Mouse (Mus musculus) forebrain, embryonic 14.5 days (tissue): ENCODE results near the gene Rgs9. TPM values are rescaled to one million over a fixed set of nuclear protein-coding genes. Genes with fewer than 3 reads are reported as not detected.

Experiments used
- ATAC-seq: fragments of 200-750 bp; cut with Nextera tagmentation; 2 replicates; pipeline ENCODE4 v1.8.0; 2017; ENCODE audit warnings: mild to moderate bottlenecking, moderate library complexity
- DNase-seq: peaks from one replicate; pipeline ENCODE4 v3.0.0-alpha.2; 2015; ENCODE audit warnings: low spot score
- H3K27ac ChIP-seq: fragments of 300-500 bp; sonication (generic); 2 replicates; pipeline ENCODE4 v1.5.1; 2014; ENCODE audit warnings: low read depth, mild to moderate bottlenecking, control low read depth, low read length, moderate library complexity
- H3K27me3 ChIP-seq: fragments of 300-500 bp; sonication (generic); replicated peaks from 2 replicates; pipeline ENCODE4 v1.6.1; 2014; ENCODE audit warnings: low read length, control low read depth, mixed read lengths; ENCODE audit not compliant: control insufficient read depth, insufficient read depth
- H3K36me3 ChIP-seq: fragments of 300-500 bp; sonication (generic); 2 replicates; pipeline ENCODE4 v1.6.1; 2014; ENCODE audit warnings: low read length, control low read depth; ENCODE audit not compliant: control insufficient read depth, insufficient read depth
- H3K4me1 ChIP-seq: fragments of 300-500 bp; sonication (generic); 2 replicates; pipeline ENCODE4 v1.6.1; 2014; ENCODE audit warnings: antibody characterized with exemption, low read length, control low read depth; ENCODE audit not compliant: control insufficient read depth, insufficient read depth
- H3K4me2 ChIP-seq: fragments of 300-500 bp; sonication (generic); 2 replicates; pipeline ENCODE4 v1.6.1; 2014; ENCODE audit warnings: mild to moderate bottlenecking, control low read depth, low read length
- H3K4me3 ChIP-seq: fragments of 300-500 bp; sonication (generic); 2 replicates; pipeline ENCODE4 v1.5.1; 2014; ENCODE audit warnings: low read depth, low read length, control low read depth
- H3K9ac ChIP-seq: fragments of 300-500 bp; sonication (generic); 2 replicates; pipeline ENCODE4 v1.6.1; 2014; ENCODE audit warnings: mild to moderate bottlenecking, low read length, control low read depth, moderate library complexity
- H3K9me3 ChIP-seq: fragments of 300-500 bp; sonication (generic); replicated peaks from 2 replicates; pipeline ENCODE4 v1.6.1; 2016; ENCODE audit warnings: low read length, control low read depth, mixed read lengths; ENCODE audit not compliant: control insufficient read depth
- WGBS: fragments of 180-500 bp; shearing (Covaris S2); extraction: QIAGEN DNeasy Blood & Tissue Kit; methylation state at CpG from one replicate; pipeline ENCODE4 v1.1.7; 2014; 5-methylcytosine and 5-hydroxymethylcytosine counted together
- polyA plus RNA-seq: library from polyadenylated mRNA; unstranded; fragments of >200 nt; fragmentation: Nextera tagmentation; extraction: Ambion mirVana; gene quantifications from 2 replicates; pipeline ENCODE4 v1.2.1, GENCODE M21; 2014

Rgs9 gene
- polyA plus RNA-seq, 1 experiment from 2014 or later: 4.3 TPM

DNA sequence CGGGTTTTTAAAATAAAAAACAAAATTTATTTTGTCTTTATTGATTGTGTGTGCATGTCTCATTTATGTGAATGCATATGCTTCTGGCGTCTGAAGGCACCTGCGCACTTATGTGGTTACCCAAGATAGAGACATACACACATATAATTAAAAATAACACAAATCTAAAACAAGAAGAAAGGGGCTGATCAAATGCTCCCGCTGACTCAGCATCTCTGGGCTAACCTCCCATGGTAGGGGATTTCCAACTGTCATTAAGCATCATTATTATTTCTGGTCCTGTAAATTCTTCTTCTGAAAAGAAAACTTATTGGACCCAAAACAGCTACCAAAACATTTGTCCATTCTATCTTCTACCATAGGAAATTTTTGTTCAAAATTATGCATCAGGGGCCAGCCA lies 36.8 kb upstream of the Rgs9 start:
- H3K4me1 ChIP-seq: 0 out of 2 replicates have a peak, but pooled peaks cover 3% of the 10 kb centered on the region
- 90% methylated on average over 4 of the region's 4 CpGs for WGBS
- H3K4me3 ChIP-seq: no peak overlapping the region
- no peak overlapping the region for H3K9ac ChIP-seq
- H3K27me3 ChIP-seq: no peaks in the 10 kb centered on the region
- H3K27ac ChIP-seq: no peak overlapping the region
- H3K36me3 ChIP-seq: no peaks in the 10 kb centered on the region
- no peak overlapping the region for H3K4me2 ChIP-seq
- ATAC-seq (no peak), DNase-seq (no peak)
- H3K9me3 ChIP-seq: no peaks in the 10 kb centered on the region

DNA sequence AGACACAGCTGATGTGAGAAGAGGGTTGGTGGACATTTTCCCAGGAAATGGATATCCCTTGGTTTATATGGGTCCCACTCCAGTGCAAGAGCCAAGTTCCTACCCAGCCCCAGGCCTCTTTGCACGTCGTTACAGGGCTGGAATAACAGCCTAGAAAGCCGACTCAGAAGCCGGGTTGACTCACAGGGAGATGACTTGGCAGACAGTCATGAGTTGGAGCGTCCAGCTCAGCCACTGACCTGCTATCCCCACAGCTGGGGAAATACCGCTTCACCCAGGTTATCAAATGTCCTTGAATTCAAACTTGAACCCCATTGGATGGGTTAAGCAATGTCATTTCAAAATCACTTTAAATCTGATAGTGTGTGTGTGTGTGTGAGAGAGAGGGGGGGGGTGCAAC lies 34.8 kb upstream of the Rgs9 start:
- no peak overlapping the region for H3K4me2 ChIP-seq
- 71% methylated on average over 6 of the region's 6 CpGs for WGBS
- no peak for ATAC-seq
- H3K9ac ChIP-seq: no peak overlapping the region
- no peaks in the 10 kb centered on the region for H3K36me3 ChIP-seq
- DNase-seq: no peak
- H3K4me3 ChIP-seq: no peak overlapping the region
- no peak overlapping the region for H3K27ac ChIP-seq
- no peaks in the 10 kb centered on the region for H3K27me3 ChIP-seq
- no peaks in the 10 kb centered on the region for H3K9me3 ChIP-seq
- 0 out of 2 replicates have a peak, but pooled peaks cover 3% of the 10 kb centered on the region for H3K4me1 ChIP-seq

DNA sequence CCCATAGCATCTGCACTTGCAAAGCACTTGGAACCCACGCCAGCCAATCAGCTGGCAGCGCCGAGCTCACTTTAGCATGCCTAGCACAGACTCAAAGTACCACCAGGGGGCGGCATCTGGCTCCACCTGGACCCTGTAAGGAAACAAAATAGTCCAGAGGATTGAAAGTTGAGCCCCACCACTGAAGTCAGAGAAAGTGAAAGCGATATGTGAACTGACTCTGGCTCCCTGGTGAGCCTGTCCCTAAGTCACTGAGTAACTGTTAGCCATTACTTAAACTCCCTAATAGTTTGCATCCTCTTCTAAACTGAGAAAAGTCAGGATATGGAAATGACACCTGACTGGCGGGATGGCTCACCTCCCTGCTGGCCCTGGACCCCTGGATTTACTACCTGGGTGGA lies 33.5 kb upstream of the Rgs9 start:
- ATAC-seq: peak; percentile 97
- peak overlapping the region; percentile 42 for H3K4me2 ChIP-seq
- no peaks in the 10 kb centered on the region for H3K9me3 ChIP-seq
- H3K9ac ChIP-seq: no peak overlapping the region
- H3K4me3 ChIP-seq: no peak overlapping the region; the same call in 1 of the 2 replicates
- H3K27ac ChIP-seq: no peak overlapping the region
- H3K36me3 ChIP-seq: no peaks in the 10 kb centered on the region
- no peaks in the 10 kb centered on the region for H3K27me3 ChIP-seq
- 4% methylated on average over 6 of the region's 6 CpGs for WGBS
- H3K4me1 ChIP-seq: 0 out of 2 replicates have a peak, but pooled peaks cover 3% of the 10 kb centered on the region
- DNase-seq: peak; percentile 95

DNA sequence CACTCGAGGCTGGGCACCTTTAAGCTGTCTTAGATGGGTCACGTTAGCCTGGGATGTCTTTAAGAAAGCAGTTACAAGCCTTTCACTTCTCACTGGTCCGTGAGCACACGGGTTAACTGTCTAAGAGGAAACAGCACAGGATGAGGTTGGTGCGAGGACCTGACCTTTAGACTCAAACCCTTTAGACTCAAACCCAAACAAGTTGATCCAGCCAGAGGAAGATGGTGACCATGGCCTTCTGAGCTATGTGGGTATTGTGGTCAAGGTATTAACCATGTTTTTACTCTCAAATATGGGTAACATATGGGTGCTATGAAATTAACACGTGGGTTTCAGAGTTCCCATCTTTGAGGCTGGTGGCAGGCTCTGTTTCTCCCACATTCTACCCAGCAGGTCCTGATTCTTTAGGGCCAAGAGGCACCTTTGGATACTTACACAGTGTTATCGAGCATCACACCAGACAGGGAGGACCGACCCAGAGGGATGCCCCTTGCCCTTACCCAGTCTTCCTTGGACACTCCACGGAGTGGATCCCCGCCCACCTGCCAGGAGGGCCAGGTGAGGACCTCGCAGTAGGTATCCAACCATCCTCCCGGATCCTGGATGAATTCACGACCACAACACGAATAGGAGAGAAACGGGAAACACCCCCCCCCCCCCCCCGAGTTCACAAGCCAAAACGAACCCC lies 32.9 kb upstream of the Rgs9 start:
- Histone ChIP-seq H3K27me3 (no peaks in the 10 kb centered on the region), H3K36me3 (no peaks in the 10 kb centered on the region), H3K4me3 (no peak overlapping the region; the same call in 1 of the 2 replicates), H3K9me3 (no peaks in the 10 kb centered on the region), H3K9ac (no peak overlapping the region), H3K27ac (no peak overlapping the region), H3K4me2 (peak overlapping the region; percentile 42), H3K4me1 (0 out of 2 replicates have a peak, but pooled peaks cover 3% of the 10 kb centered on the region)
- ATAC-seq (peak; percentile 54), DNase-seq (no peak)
- WGBS: 37% methylated on average over 17 of the region's 17 CpGs

DNA sequence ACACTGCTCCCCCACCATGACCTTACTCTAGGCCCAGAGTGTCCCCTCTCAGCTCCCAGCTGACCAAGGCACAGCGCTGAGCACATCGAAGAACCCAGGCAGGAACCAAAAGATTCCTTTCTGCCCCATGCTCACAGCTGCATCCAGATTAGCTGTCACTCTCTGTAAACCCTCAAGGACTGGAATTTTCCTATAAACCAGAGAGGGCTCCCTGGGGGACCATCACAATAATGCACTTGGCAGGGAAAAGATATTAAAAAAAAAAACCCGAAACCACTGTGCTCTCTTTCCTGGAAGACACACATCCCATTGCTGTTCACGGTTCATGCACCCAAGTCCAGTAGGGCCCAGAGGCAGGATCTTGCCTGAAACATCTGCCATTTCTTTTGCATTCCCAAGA lies 31.4 kb upstream of the Rgs9 start:
- no peak overlapping the region for H3K4me2 ChIP-seq
- no peak for ATAC-seq
- no peaks in the 10 kb centered on the region for H3K27me3 ChIP-seq
- H3K27ac ChIP-seq: no peak overlapping the region
- H3K4me1 ChIP-seq: 0 out of 2 replicates have a peak, but pooled peaks cover 3% of the 10 kb centered on the region
- H3K4me3 ChIP-seq: no peak overlapping the region
- no peak for DNase-seq
- 76% methylated on average over 4 of the region's 4 CpGs for WGBS
- H3K36me3 ChIP-seq: no peaks in the 10 kb centered on the region
- H3K9me3 ChIP-seq: no peaks in the 10 kb centered on the region
- no peak overlapping the region for H3K9ac ChIP-seq

DNA sequence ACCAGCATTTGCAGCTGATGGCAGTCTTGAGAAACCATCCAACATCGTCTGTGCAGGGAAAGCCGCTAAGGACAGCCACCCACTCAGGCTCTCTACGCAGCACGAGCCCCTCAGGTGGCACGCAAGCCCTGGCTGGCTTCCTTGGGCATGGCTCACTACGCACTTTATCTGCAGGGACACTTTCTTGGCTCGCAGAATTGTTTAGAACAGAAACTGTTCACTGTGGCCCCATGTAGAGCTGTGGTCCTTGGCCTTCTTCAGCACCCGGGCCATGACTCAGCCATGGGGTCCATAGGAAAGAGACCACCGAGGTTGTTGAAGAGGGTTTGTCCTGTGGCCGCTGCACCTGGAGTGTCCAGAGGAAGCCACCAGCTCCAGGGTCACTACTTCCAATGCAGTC lies 30.0 kb upstream of the Rgs9 start:
- H3K27me3 ChIP-seq: no peaks in the 10 kb centered on the region

DNA sequence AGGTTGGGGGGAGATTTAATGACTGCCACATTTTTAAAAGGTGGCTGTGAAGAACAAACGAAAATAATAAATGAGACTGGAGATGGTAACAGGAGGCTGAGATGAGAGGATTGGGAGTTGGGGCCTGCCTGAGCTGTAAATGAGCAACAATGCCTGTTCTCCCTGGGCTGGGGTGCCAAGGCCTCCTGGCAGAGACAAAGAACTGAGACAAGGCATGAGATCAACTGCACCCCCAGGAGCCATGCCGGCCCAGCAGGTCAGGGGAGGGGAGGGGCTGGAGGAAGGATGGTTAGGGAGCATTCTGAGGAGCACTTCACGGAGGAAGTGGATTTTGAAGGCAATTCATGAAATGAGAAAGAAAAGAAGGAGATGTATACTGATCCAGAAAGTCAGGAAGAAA lies 29.5 kb upstream of the Rgs9 start:
- no peak overlapping the region for H3K4me3 ChIP-seq
- no peaks in the 10 kb centered on the region for H3K36me3 ChIP-seq
- DNase-seq (no peak), ATAC-seq (no peak)
- no peak overlapping the region for H3K27ac ChIP-seq
- H3K4me2 ChIP-seq: no peak overlapping the region
- H3K9ac ChIP-seq: peak overlapping the region; percentile 7; the same call in 1 of the 2 replicates
- no peaks in the 10 kb centered on the region for H3K9me3 ChIP-seq
- 29% methylated on average over 3 of the region's 3 CpGs for WGBS
- H3K4me1 ChIP-seq: 0 out of 2 replicates have a peak, but pooled peaks cover 3% of the 10 kb centered on the region
- no peaks in the 10 kb centered on the region for H3K27me3 ChIP-seq

More for the DNA sequence above, 30.0 kb upstream of the Rgs9 start:
- Histone ChIP-seq H3K36me3 (no peaks in the 10 kb centered on the region), H3K4me2 (no peak overlapping the region), H3K9ac (no peak overlapping the region), H3K27ac (no peak overlapping the region), H3K4me3 (no peak overlapping the region), H3K9me3 (no peaks in the 10 kb centered on the region), H3K4me1 (0 out of 2 replicates have a peak, but pooled peaks cover 3% of the 10 kb centered on the region)
- WGBS: 79% methylated on average over 10 of the region's 10 CpGs
- no peak for DNase-seq
- ATAC-seq: no peak

DNA sequence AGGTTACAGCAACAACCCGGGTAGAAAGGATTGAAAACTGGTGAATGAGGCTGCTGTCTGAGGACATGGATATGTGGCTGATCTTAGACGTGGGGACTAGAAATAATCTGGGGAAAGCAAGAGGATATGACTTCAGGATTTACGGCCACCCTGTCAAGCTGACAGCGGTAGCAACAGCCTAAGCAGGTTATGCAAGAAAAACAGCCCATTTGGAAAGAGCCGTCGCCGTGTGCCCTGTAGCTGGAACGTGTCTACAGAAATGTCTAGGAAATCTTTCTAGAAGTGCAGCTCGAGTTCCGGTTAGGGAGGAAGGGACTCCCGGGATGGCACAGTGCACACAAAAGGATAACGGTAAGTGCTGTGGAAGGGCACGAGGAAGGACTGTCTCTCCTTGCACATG lies 28.3 kb upstream of the Rgs9 start:
- no peak overlapping the region for H3K4me3 ChIP-seq
- DNase-seq: no peak
- no peaks in the 10 kb centered on the region for H3K9me3 ChIP-seq
- H3K27ac ChIP-seq: no peak overlapping the region
- no peaks in the 10 kb centered on the region for H3K27me3 ChIP-seq
- H3K9ac ChIP-seq: no peak overlapping the region
- no peak for ATAC-seq
- no peaks in the 10 kb centered on the region for H3K36me3 ChIP-seq
- H3K4me1 ChIP-seq: 0 out of 2 replicates have a peak, but pooled peaks cover 3% of the 10 kb centered on the region
- 83% methylated on average over 13 of the region's 13 CpGs for WGBS
- H3K4me2 ChIP-seq: no peak overlapping the region

DNA sequence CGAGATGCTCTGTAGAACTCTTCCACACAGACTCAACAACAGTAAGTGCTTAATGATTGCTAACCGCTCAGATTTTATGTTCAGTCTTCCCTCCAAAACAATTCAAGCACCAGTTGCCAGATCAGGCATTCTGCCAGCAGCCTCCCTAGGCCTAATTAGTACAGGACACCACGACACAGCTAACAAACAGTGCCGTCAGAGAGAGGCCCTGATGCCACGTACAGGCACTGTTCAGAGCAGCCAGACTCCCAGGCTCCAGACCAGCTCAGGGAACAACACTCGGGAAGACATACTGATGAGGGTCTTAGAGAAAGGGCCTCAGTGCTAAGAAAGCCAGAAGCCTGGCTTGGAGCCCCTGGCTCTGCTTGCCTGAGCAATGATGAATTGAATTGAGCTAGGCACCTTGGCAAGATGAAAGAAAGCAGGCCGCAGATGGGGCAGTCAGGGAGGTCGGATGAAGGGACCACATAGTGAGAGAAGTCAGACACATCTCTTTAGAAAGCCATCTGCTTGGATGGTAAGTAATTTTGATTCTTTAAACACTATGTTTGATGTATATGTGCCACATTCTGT lies 22.5 kb upstream of the Rgs9 start:
- Histone ChIP-seq H3K4me3 (no peak overlapping the region), H3K9me3 (no peaks in the 10 kb centered on the region), H3K27me3 (no peaks in the 10 kb centered on the region), H3K36me3 (no peaks in the 10 kb centered on the region), H3K27ac (peak overlapping the region; percentile 53; the same call in 1 of the 2 replicates), H3K4me1 (peaks cover 5% of the 10 kb centered on the region; the same call in 1 of the 2 replicates), H3K4me2 (no peak overlapping the region), H3K9ac (no peak overlapping the region)
- DNase-seq (peak; percentile 96), ATAC-seq (peak; percentile 98)
- WGBS: 8% methylated on average over 8 of the region's 8 CpGs
